ENCODE assay signal across 21 mouse cellular contexts in the genomic region with DNA sequence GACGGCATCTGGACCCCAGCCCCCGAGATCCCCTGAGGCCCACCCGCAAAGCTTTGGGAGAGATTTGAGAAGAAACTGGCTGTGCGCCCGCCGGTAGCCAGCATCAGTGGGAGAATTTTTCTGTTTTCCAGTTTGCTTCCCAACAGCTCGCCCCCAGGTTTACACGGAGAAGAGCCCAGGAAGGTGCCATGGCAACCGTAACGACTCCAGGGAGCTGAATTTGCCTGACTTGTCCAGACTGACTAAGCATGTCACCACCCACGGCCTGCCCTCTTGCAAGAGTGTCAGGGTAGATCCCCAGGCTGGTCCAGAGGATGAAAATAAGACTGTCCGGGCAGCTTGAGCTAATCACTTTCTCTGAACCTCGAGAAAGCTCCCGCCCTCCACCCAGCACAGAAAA. TPM values are rescaled to one million over a fixed set of nuclear protein-coding genes. Genes with fewer than 3 reads are reported as not detected.
DNase-seq lines count a peak whose midpoint lies in the region; ATAC-seq lines count a peak whose summit lies in the region.
"Had no signal": no experiment of that assay in that cellular context is flagged by ENCODE, and none has a peak within 500 bp of the region (broad histone marks: within the 10 kb centered on the region; RNA-seq: fewer than 3 reads in every experiment).

No protein-coding gene starts in this region.

- 45% methylated on average over 14 of the region's 14 CpGs for WGBS in midbrain, embryonic 15.5 days

- H3K4me1 ChIP-seq in midbrain, embryonic 15.5 days = peaks cover 8% of the 10 kb centered on the region; the same call in 1 of the 2 replicates
- H3K4me1 ChIP-seq: forebrain, embryonic 15.5 days had no signal

- DNase-seq in frontal cortex, postnatal 10 days (ENCODE audit: low spot score in 2 of 2) = no peak
- DNase-seq in layer of hippocampus, adult 9-11 months = peak; percentile 44
- no peak for DNase-seq in layer of hippocampus, adult 9-10 months (ENCODE audit: low spot score)
- peak; percentile 36 for DNase-seq in 3T3-L1 (ENCODE audit: low read depth, low spot score)
- peak; percentile 77 for DNase-seq in brain, adult 2 months (ENCODE audit: low read depth, low spot score)
- DNase-seq: adrenal gland, postnatal 10 days; cerebellum, adult 9-10 months; embryo, embryonic 11 days; gastrocnemius, postnatal 14 days; kidney, adult 2 months; kidney, postnatal 25 days; liver, postnatal 0 days; lung, postnatal 36 days had no signal

- ATAC-seq in frontal cortex, adult (ENCODE audit: low TSS enrichment) = peak; percentile 50
- no peak for ATAC-seq in megakaryocyte, adult 5-6 weeks (ENCODE audit: poor library complexity, severe bottlenecking)
- ATAC-seq in midbrain, embryonic 15.5 days (replicated peaks) = no peak
- ATAC-seq: forebrain, embryonic 15.5 days; liver, postnatal 0 days had no signal

- no peak overlapping the region for H3K4me3 ChIP-seq in midbrain, embryonic 15.5 days
- H3K4me3 ChIP-seq: forebrain, embryonic 15.5 days; heart, embryonic 13.5 days; hindbrain, embryonic 15.5 days; limb, embryonic 15.5 days; midbrain, embryonic 12.5 days had no signal

- no peaks in the 10 kb centered on the region for H3K36me3 ChIP-seq in midbrain, embryonic 15.5 days (replicated peaks)
- H3K36me3 ChIP-seq: forebrain, embryonic 15.5 days; heart, embryonic 13.5 days; hindbrain, embryonic 15.5 days; limb, embryonic 15.5 days; midbrain, embryonic 12.5 days had no signal

- H3K4me2 ChIP-seq in midbrain, embryonic 15.5 days = no peak overlapping the region
- H3K4me2 ChIP-seq: forebrain, embryonic 15.5 days; heart, embryonic 13.5 days; hindbrain, embryonic 15.5 days; limb, embryonic 15.5 days; midbrain, embryonic 12.5 days had no signal

- H3K9me3 ChIP-seq in midbrain, embryonic 15.5 days = no peaks in the 10 kb centered on the region
- H3K9me3 ChIP-seq: forebrain, embryonic 15.5 days; heart, embryonic 13.5 days; hindbrain, embryonic 15.5 days; limb, embryonic 15.5 days; midbrain, embryonic 12.5 days had no signal

- no peak overlapping the region for H3K9ac ChIP-seq in midbrain, embryonic 15.5 days
- H3K9ac ChIP-seq: forebrain, embryonic 15.5 days; heart, embryonic 13.5 days; hindbrain, embryonic 15.5 days; limb, embryonic 15.5 days; liver, postnatal 0 days; midbrain, embryonic 12.5 days had no signal

- H3K27me3 ChIP-seq in midbrain, embryonic 15.5 days (replicated peaks) = no peaks in the 10 kb centered on the region
- H3K27me3 ChIP-seq: forebrain, embryonic 15.5 days; heart, embryonic 13.5 days; hindbrain, embryonic 15.5 days; limb, embryonic 15.5 days; midbrain, embryonic 12.5 days had no signal

- H3K27ac ChIP-seq in midbrain, embryonic 15.5 days = no peak overlapping the region
- H3K27ac ChIP-seq: forebrain, embryonic 15.5 days; heart, embryonic 13.5 days; hindbrain, embryonic 15.5 days; limb, embryonic 15.5 days; midbrain, embryonic 12.5 days had no signal

RNA-seq across cellular contexts. Expression of a gene that starts 21.4 kb away (rescaled TPM):
- not detected in 2 replicates for total RNA-seq in megakaryocyte, adult 5-6 weeks (2015)
- not detected in 2 replicates for total RNA-seq in megakaryocyte, adult 5-6 weeks (2017)
- polyA plus RNA-seq in midbrain, embryonic 15.5 days (2015; fragmentation: Nextera tagmentation; extraction: Ambion mirVana) = 0.37 and 0.48 TPM in 2 replicates
- polyA plus RNA-seq: liver, postnatal 0 days had no signal

RNA-seq across cellular contexts. Expression of a gene that starts 46.4 kb away (rescaled TPM):
- total RNA-seq in megakaryocyte, adult 5-6 weeks (2015) = 32.4 and 32.9 TPM in 2 replicates
- 35.0 and 42.0 TPM in 2 replicates for total RNA-seq in megakaryocyte, adult 5-6 weeks (2017)
- polyA plus RNA-seq in midbrain, embryonic 15.5 days (2015; fragmentation: Nextera tagmentation; extraction: Ambion mirVana) = 117 and 120 TPM in 2 replicates

Comparison
In these comparisons a context has a peak if more than half of its experiments do, and no peak if none do; other contexts are left out.
1. DNase-seq: peak in layer of hippocampus, adult 9-11 months (single experiment), 3T3-L1 (single experiment) and brain, adult 2 months (single experiment); none in frontal cortex, postnatal 10 days (0 of 2) and layer of hippocampus, adult 9-10 months (single experiment).